Mouse (Mus musculus) embryonic facial prominence, embryonic 13.5 days (tissue): ENCODE measurements at regions not wholly inside any gene's neighbourhood (a gene's known extent, or its start where the extent isn't known, plus 50 kb on each side); places are given as distances from the start of the nearest gene placed in this dataset.
"Not testable (repeated sequence)": the region's sequence is repeated elsewhere in the genome, so short reads cannot be mapped to it uniquely, and the experiment has no call there.

Experiments
- ATAC-seq: fragments of 200-750 bp; cut with Nextera tagmentation; 2 replicates; pipeline ENCODE4 v1.8.0; 2017; ENCODE audit warnings: low read depth; ENCODE audit not compliant: insufficient number of reproducible peaks, insufficient read depth, low FRiP score, low TSS enrichment
- H3K27ac ChIP-seq: fragments of 300-500 bp; sonication (generic); 2 replicates; pipeline ENCODE4 v1.5.1; 2015; ENCODE audit warnings: moderate library complexity, mild to moderate bottlenecking, inconsistent platforms
- H3K27me3 ChIP-seq: fragments of 300-500 bp; sonication (generic); 2 replicates; pipeline ENCODE4 v1.6.1; 2015; ENCODE audit warnings: mild to moderate bottlenecking, inconsistent platforms
- H3K36me3 ChIP-seq: fragments of 300-500 bp; sonication (generic); 2 replicates; pipeline ENCODE4 v1.6.1; 2015; ENCODE audit warnings: mild to moderate bottlenecking, inconsistent platforms
- H3K4me1 ChIP-seq: fragments of 300-500 bp; sonication (generic); 2 replicates; pipeline ENCODE4 v1.6.1; 2015; ENCODE audit warnings: inconsistent platforms
- H3K4me2 ChIP-seq: fragments of 300-500 bp; sonication (generic); 2 replicates; pipeline ENCODE4 v1.6.1; 2015; ENCODE audit warnings: moderate library complexity, mild to moderate bottlenecking, inconsistent platforms
- H3K4me3 ChIP-seq: fragments of 300-500 bp; sonication (generic); 2 replicates; pipeline ENCODE4 v1.5.1; 2015; ENCODE audit warnings: mild to moderate bottlenecking, inconsistent platforms
- H3K9ac ChIP-seq: fragments of 300-500 bp; sonication (generic); 2 replicates; pipeline ENCODE4 v1.6.1; 2015; ENCODE audit warnings: mild to moderate bottlenecking, inconsistent platforms
- H3K9me3 ChIP-seq: fragments of 300-500 bp; sonication (generic); 2 replicates; pipeline ENCODE4 v1.6.1; 2016; ENCODE audit warnings: inconsistent platforms
- WGBS: fragments of 180-500 bp; shearing (Covaris S2); methylation state at CpG from one replicate; pipeline ENCODE4 v1.1.7; 2015; ENCODE audit warnings: mixed read lengths; 5-methylcytosine and 5-hydroxymethylcytosine counted together

GRCm38 (mm10) chr10:49985038-49985437 lies 196.5 kb upstream of the Grik2 start:
- H3K4me2 ChIP-seq, result no peak overlapping the region
- no peak overlapping the region for H3K4me3 ChIP-seq
- no peaks in the 10 kb centered on the region for H3K9me3 ChIP-seq
- H3K4me1 ChIP-seq, result no peaks in the 10 kb centered on the region
- 57% methylated on average over 2 of the region's 2 CpGs for WGBS
- no peak overlapping the region for H3K27ac ChIP-seq
- no peaks in the 10 kb centered on the region for H3K36me3 ChIP-seq
- no peaks in the 10 kb centered on the region for H3K27me3 ChIP-seq
- no peak overlapping the region for H3K9ac ChIP-seq
- ATAC-seq, result no peak

- Histone ChIP-seq H3K27ac (no peak overlapping the region), H3K4me1 (no peaks in the 10 kb centered on the region), H3K27me3 (no peaks in the 10 kb centered on the region), H3K9ac (no peak overlapping the region), H3K36me3 (no peaks in the 10 kb centered on the region), H3K4me3 (no peak overlapping the region), H3K4me2 (no peak overlapping the region), H3K9me3 (no peaks in the 10 kb centered on the region)
- no peak for ATAC-seq
Observed at GRCm38 (mm10) chr10:49952434-49952833, 163.9 kb upstream of the Grik2 start.

- not testable (repeated sequence) for H3K36me3 ChIP-seq, H3K4me3 ChIP-seq, H3K9ac ChIP-seq, H3K27me3 ChIP-seq, H3K9me3 ChIP-seq, H3K4me1 ChIP-seq, H3K4me2 ChIP-seq, H3K27ac ChIP-seq
- WGBS, result 76% methylated on average over 2 of the region's 2 CpGs
- ATAC-seq, result peak; percentile 59; the same call in 1 of the 2 replicates
Observed at GRCm38 (mm10) chr10:49937305-49937704, 148.7 kb upstream of the Grik2 start.

- H3K9me3 ChIP-seq, H3K4me2 ChIP-seq, H3K27me3 ChIP-seq, H3K9ac ChIP-seq, ATAC-seq, H3K27ac ChIP-seq, H3K4me1 ChIP-seq, H3K36me3 ChIP-seq, H3K4me3 ChIP-seq: not testable (repeated sequence)
- 78% methylated on average over 4 of the region's 4 CpGs for WGBS
Observed at GRCm38 (mm10) chr10:49909206-49909605, 120.6 kb upstream of the Grik2 start.

GRCm38 (mm10) chr10:49908126-49908525 lies 119.6 kb upstream of the Grik2 start:
- not testable (repeated sequence) for H3K27me3 ChIP-seq, H3K4me1 ChIP-seq, H3K4me3 ChIP-seq, H3K9ac ChIP-seq, H3K36me3 ChIP-seq, H3K9me3 ChIP-seq, H3K27ac ChIP-seq, H3K4me2 ChIP-seq, ATAC-seq
- WGBS, result 64% methylated on average over 1 of the region's 1 CpGs

- H3K27me3 ChIP-seq, H3K9ac ChIP-seq, H3K27ac ChIP-seq, H3K9me3 ChIP-seq, H3K4me1 ChIP-seq, H3K4me2 ChIP-seq, H3K36me3 ChIP-seq, H3K4me3 ChIP-seq, ATAC-seq: not testable (repeated sequence)
- WGBS, result 80% methylated on average over 1 of the region's 1 CpGs
Observed at GRCm38 (mm10) chr10:49904626-49905025, 116.1 kb upstream of the Grik2 start.

- Histone ChIP-seq H3K4me1 (no peaks in the 10 kb centered on the region), H3K27me3 (no peaks in the 10 kb centered on the region), H3K4me2 (no peak overlapping the region), H3K9ac (no peak overlapping the region), H3K9me3 (no peaks in the 10 kb centered on the region), H3K36me3 (no peaks in the 10 kb centered on the region), H3K4me3 (no peak overlapping the region), H3K27ac (no peak overlapping the region)
- no peak for ATAC-seq
- 67% methylated on average over 3 of the region's 3 CpGs for WGBS
Observed at GRCm38 (mm10) chr10:49895436-49895835, 106.9 kb upstream of the Grik2 start.

GRCm38 (mm10) chr10:49884106-49884505 lies 95.5 kb upstream of the Grik2 start:
- no peak for ATAC-seq

GRCm38 (mm10) chr10:49883444-49883843 lies 94.9 kb upstream of the Grik2 start:
- Histone ChIP-seq H3K27me3 (no peaks in the 10 kb centered on the region), H3K4me2 (no peak overlapping the region), H3K9ac (no peak overlapping the region), H3K4me3 (no peak overlapping the region), H3K27ac (no peak overlapping the region), H3K4me1 (no peaks in the 10 kb centered on the region), H3K36me3 (no peaks in the 10 kb centered on the region), H3K9me3 (no peaks in the 10 kb centered on the region)
- 16% methylated on average over 1 of the region's 1 CpGs for WGBS
- ATAC-seq, result no peak

More at GRCm38 (mm10) chr10:49884106-49884505, 95.5 kb upstream of the Grik2 start:
- Histone ChIP-seq H3K4me3 (no peak overlapping the region), H3K4me2 (no peak overlapping the region), H3K9me3 (no peaks in the 10 kb centered on the region), H3K4me1 (no peaks in the 10 kb centered on the region), H3K27ac (no peak overlapping the region), H3K9ac (no peak overlapping the region), H3K27me3 (no peaks in the 10 kb centered on the region), H3K36me3 (no peaks in the 10 kb centered on the region)
- 56% methylated on average over 2 of the region's 2 CpGs for WGBS

GRCm38 (mm10) chr10:49863800-49864199 lies 75.2 kb upstream of the Grik2 start:
- WGBS, result 72% methylated on average over 3 of the region's 3 CpGs
- no peak for ATAC-seq
- Histone ChIP-seq H3K27ac (no peak overlapping the region), H3K4me3 (no peak overlapping the region), H3K4me2 (no peak overlapping the region), H3K9ac (no peak overlapping the region), H3K4me1 (no peaks in the 10 kb centered on the region), H3K27me3 (no peaks in the 10 kb centered on the region), H3K9me3 (no peaks in the 10 kb centered on the region), H3K36me3 (no peaks in the 10 kb centered on the region)

GRCm38 (mm10) chr10:49847686-49848085 lies 59.1 kb upstream of the Grik2 start:
- H3K27me3 ChIP-seq, result no peaks in the 10 kb centered on the region
- no peaks in the 10 kb centered on the region for H3K4me1 ChIP-seq
- no peaks in the 10 kb centered on the region for H3K9me3 ChIP-seq
- 68% methylated on average over 2 of the region's 2 CpGs for WGBS
- ATAC-seq, result no peak
- no peaks in the 10 kb centered on the region for H3K36me3 ChIP-seq
- H3K4me2 ChIP-seq, result no peak overlapping the region
- H3K4me3 ChIP-seq, result no peak overlapping the region
- H3K9ac ChIP-seq, result no peak overlapping the region
- H3K27ac ChIP-seq, result no peak overlapping the region

GRCm38 (mm10) chr10:49844308-49844707 lies 55.7 kb upstream of the Grik2 start:
- no peak for ATAC-seq
- Histone ChIP-seq H3K9me3 (no peaks in the 10 kb centered on the region), H3K36me3 (no peaks in the 10 kb centered on the region), H3K27me3 (no peaks in the 10 kb centered on the region), H3K4me3 (no peak overlapping the region), H3K27ac (no peak overlapping the region), H3K9ac (no peak overlapping the region), H3K4me1 (no peaks in the 10 kb centered on the region), H3K4me2 (no peak overlapping the region)
- 69% methylated on average over 3 of the region's 3 CpGs for WGBS
